Mouse (Mus musculus): ENCODE measurements around the gene Lcmt2. TPM values are rescaled to one million over a fixed set of nuclear protein-coding genes. Genes with fewer than 3 reads are reported as not detected.

Gene Lcmt2
- total RNA-seq (2021): 1 to 10 TPM; 8.1 to 8.5 TPM
- long read RNA-seq, experiment 1, transcript Lcmt2-202 (1 exons, 3,056 nt): major isoform, 16 of 16 reads
- long read RNA-seq, experiment 1, partial matches to known transcripts: 0 of 16 reads
- long read RNA-seq, experiment 1, other reads (novel, unspliced or antisense): 0 of 16 reads
- long read RNA-seq, experiment 2, transcript Lcmt2-202 (1 exons, 3,056 nt): major isoform, 14 of 14 reads
- long read RNA-seq, experiment 2, partial matches to known transcripts: 0 of 14 reads
- long read RNA-seq, experiment 2, other reads (novel, unspliced or antisense): 0 of 14 reads

- intact Hi-C loops (cut with DNase I): no loop called here
- peak; percentile 91 for DNase-seq (ENCODE audit: low spot score in 2 of 2)
These were observed at the start of gene Lcmt2, which contains the start of gene Adal for GRCm38 (mm10) chr2:121140018-121140882. Gene Lcmt2, minus strand, starts transcription at chr2:121140653. Gene Adal, plus strand, starts transcription at chr2:121140428.

GRCm38 (mm10) chr2:121188530-121188929, 48.1 kb upstream of the Lcmt2 start:
- no peak for DNase-seq (ENCODE audit: low spot score in 2 of 2)
- intact Hi-C loops (cut with DNase I): no loop called here

- intact Hi-C loops (cut with DNase I): no loop called here
- no peak for DNase-seq (ENCODE audit: low spot score in 2 of 2)
These were observed 43.7 kb upstream of the Lcmt2 start for GRCm38 (mm10) chr2:121184142-121184541.

GRCm38 (mm10) chr2:121183431-121183830, 43.0 kb upstream of the Lcmt2 start:
- peak in 1 of 2 experiments; percentile 30 for DNase-seq (ENCODE audit: low spot score in 2 of 2)
- intact Hi-C loops (cut with DNase I): no loop called here

- intact Hi-C loops (cut with DNase I): no loop called here
- no peak for DNase-seq (ENCODE audit: low spot score in 2 of 2)
These were observed 38.5 kb upstream of the Lcmt2 start for GRCm38 (mm10) chr2:121178828-121179479.

- peak; percentile 77 to 86 for DNase-seq (ENCODE audit: low spot score in 2 of 2)
- intact Hi-C loops (cut with DNase I): no loop called here
These were observed 30.7 kb upstream of the Lcmt2 start, which contains the start of gene Zscan29 for GRCm38 (mm10) chr2:121170980-121171742. Gene Zscan29, minus strand, starts transcription at chr2:121171125.

GRCm38 (mm10) chr2:121170481-121170971, 30.1 kb upstream of the Lcmt2 start, which contains the start of gene Tubgcp4:
Gene Tubgcp4, plus strand, starts transcription at chr2:121170654.
- no peak for DNase-seq (ENCODE audit: low spot score in 2 of 2)
- intact Hi-C loops (cut with DNase I): no loop called here

GRCm38 (mm10) chr2:121169902-121170301, 29.4 kb upstream of the Lcmt2 start:
- no peak for DNase-seq (ENCODE audit: low spot score in 2 of 2)
- intact Hi-C loops (cut with DNase I): no loop called here

GRCm38 (mm10) chr2:121169173-121169572, 28.7 kb upstream of the Lcmt2 start:
- intact Hi-C loops (cut with DNase I): no loop called here
- DNase-seq (ENCODE audit: low spot score in 2 of 2): no peak

GRCm38 (mm10) chr2:121153100-121153499, 12.6 kb upstream of the Lcmt2 start:
- intact Hi-C loops (cut with DNase I): no loop called here
- DNase-seq (ENCODE audit: low spot score in 2 of 2): no peak

- intact Hi-C loops (cut with DNase I): no loop called here
- no peak for DNase-seq (ENCODE audit: low spot score in 2 of 2)
These were observed 9.2 kb upstream of the Lcmt2 start for GRCm38 (mm10) chr2:121149679-121150078.

GRCm38 (mm10) chr2:121142415-121142814, 2.0 kb upstream of the Lcmt2 start:
- no peak for DNase-seq (ENCODE audit: low spot score in 2 of 2)
- intact Hi-C loops (cut with DNase I): no loop called here

- intact Hi-C loops (cut with DNase I): no loop called here
These were observed 973 bp upstream of the Lcmt2 start for GRCm38 (mm10) chr2:121141216-121142035.

GRCm38 (mm10) chr2:121139266-121140017, 1.0 kb downstream of the Lcmt2 start:
- peak in 1 of 2 experiments; percentile 9 for DNase-seq (ENCODE audit: low spot score in 2 of 2)
- intact Hi-C loops (cut with DNase I): no loop called here

More at GRCm38 (mm10) chr2:121141216-121142035, 973 bp upstream of the Lcmt2 start:
- DNase-seq (ENCODE audit: low spot score in 2 of 2): no peak

GRCm38 (mm10) chr2:121137371-121137770, 3.1 kb downstream of the Lcmt2 start:
- intact Hi-C loops (cut with DNase I): no loop called here
- DNase-seq (ENCODE audit: low spot score in 2 of 2): no peak

- intact Hi-C loops (cut with DNase I): no loop called here
These were observed 7.6 kb downstream of the Lcmt2 start for GRCm38 (mm10) chr2:121132822-121133221.

GRCm38 (mm10) chr2:121128865-121129620, 11.4 kb downstream of the Lcmt2 start:
- no peak for DNase-seq (ENCODE audit: low spot score in 2 of 2)
- intact Hi-C loops (cut with DNase I): no loop called here

More at GRCm38 (mm10) chr2:121132822-121133221, 7.6 kb downstream of the Lcmt2 start:
- DNase-seq (ENCODE audit: low spot score in 2 of 2): no peak
